Mouse (Mus musculus) c-Kit-positive CD71-positive TER-119-negative erythroid progenitor cells, embryonic 14.5 days (primary cell): ENCODE data around the gene Nrbf2.
A peak's percentile ranks its signal among the peaks of the same experiment; 100 is the strongest.

Source experiments
- DNase-seq: peaks from one replicate; pipeline ENCODE4 v3.0.0-alpha.2; 2013; ENCODE audit warnings: low read depth

Nrbf2 gene

DNA sequence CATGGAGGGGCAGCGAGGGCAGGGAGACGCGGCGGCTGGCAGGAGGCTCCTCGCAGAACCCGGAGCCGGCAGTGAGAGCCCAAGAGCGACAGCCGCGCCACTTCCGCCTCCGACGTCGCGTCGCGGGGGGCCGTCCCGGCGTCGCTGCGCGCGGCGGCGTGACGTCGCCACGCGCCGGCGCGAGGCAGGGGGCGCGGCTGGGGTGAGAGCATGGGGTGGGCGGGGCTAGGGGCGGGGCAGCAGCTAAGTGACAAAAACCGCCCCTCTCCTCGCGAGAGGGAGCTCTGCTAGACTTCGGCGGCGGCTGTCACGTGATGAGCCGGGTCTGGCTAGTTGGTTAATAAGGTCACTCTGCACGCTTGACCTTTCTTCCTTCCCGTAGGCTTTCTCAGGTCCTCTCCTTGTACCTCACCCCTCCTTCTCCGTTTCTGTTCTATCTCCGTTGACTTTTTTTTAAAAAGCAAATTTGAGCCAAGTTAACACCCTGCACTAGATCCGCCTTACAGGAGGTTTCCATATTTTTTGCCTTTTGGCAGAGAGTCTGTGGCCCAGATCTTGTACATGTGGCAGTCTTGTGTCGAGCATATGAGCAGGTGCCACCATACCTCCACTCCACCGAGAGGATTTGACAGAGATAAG is at the start of gene Nrbf2:
TSS of gene Nrbf2 (minus strand) at position 130 of the 639 bp plus-strand sequence.
- peak; percentile 82 for DNase-seq

- no peak for DNase-seq
Observed at GRCm38 (mm10) chr10:67330580-67330979, 45.5 kb upstream of the Nrbf2 start.

DNA sequence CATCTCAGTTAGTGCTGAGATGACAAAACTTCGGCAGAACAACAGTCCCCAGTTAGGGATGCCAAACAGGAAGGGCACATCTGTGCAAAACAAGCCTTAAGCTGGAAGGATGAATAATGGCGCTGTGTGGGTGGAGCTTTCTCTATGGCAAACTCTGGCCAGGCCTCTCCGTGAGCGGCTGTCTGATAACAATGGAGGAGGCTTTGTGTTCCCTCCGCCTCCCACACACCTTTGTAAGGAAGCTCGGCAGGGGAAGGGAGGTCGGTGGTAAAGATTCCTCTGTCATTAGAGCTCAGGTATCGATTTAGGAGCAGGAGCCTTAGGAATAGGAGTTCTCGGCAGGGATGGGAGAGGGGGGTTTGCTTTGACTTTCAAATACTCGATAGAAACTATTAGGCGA is 44.6 kb upstream of the Nrbf2 start:
- DNase-seq: no peak

DNA sequence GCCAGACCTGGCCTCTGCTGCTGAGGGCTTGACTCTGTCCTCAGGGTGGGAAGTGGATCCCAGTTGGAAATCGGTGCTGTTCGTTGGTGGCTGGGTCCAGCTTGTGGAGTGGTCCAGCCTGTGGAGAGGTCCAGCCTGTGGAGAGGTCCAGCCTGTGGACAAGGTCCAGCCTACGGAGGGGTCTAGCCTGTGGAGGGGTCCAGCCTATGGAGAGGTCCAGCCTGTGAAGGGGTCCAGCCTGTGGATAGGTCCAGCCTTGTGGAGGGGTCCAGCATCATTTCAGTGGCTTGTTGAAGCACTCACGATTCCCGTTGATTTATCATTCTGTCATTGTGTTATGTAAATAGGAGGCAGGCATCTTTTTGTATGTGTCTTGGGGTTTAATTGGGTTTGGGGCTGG is 43.1 kb upstream of the Nrbf2 start:
- DNase-seq: no peak

DNA sequence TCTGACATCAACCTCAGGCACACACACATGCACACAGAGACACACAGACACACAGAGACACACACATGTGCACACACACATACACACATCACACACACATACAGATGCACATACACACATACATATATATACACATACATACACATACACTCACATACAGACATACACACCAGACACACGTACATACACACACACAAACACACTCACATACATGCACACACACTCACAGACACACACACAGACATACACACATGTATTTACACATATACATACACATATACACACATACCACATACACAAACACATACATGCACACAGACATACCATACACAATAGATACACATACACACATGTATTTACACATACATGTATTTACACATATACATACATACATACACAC is 38.9 kb upstream of the Nrbf2 start:
- no peak for DNase-seq

DNA sequence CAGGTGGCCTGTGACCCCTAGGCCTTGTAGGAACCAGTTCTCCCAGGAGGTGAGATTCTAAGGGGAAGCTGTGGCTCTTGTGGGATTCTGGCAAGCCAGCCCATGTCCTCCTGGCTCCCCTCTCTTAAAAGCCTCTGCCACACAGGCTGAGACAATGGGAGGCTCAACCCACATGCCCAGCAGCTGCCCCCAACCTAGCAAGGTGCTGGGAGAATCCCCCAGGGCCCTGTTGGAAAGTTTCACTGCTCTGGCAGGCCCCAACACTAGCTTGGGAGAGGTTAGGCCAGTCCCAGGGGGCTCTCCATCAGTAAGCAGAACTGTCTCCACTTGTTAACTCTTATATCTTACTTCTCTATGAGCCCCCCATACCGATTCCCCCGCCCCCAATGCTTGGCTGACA is 36.3 kb upstream of the Nrbf2 start:
- DNase-seq: no peak

- no peak for DNase-seq
Observed at GRCm38 (mm10) chr10:67320207-67320859, 35.2 kb upstream of the Nrbf2 start.

- DNase-seq: no peak
Observed at GRCm38 (mm10) chr10:67319016-67319725, 34.1 kb upstream of the Nrbf2 start.

- no peak for DNase-seq
Observed at GRCm38 (mm10) chr10:67317931-67318460, 32.9 kb upstream of the Nrbf2 start.

DNA sequence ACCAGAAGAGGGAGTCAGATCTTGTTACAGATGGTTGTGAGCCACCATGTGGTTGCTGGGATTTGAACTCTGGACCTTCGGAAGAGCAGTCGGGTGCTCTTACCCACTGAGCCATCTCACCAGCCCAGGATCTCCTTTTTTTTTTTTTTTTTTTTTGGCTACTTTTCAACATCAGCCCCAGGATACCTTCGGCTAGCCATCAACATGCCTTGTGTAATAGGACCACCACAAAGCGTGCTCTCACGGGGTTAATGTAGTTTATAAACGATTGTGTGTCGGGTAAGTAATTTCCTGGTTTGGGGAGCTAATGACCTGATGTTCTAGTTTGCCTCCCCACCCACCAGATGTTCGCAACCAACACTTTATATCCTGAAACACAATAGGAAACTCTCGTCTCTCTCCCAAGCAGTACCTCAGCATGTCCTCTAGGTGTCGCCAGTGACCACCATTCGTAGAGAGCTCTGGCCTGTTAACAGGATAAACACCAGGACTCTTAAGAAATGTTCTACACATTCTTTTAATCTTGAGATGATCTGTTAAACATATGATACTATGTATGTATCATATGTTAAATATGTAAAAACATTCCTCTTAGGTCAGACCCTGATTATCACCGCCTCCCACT is 29.8 kb upstream of the Nrbf2 start:
- peak; percentile 58 for DNase-seq

DNA sequence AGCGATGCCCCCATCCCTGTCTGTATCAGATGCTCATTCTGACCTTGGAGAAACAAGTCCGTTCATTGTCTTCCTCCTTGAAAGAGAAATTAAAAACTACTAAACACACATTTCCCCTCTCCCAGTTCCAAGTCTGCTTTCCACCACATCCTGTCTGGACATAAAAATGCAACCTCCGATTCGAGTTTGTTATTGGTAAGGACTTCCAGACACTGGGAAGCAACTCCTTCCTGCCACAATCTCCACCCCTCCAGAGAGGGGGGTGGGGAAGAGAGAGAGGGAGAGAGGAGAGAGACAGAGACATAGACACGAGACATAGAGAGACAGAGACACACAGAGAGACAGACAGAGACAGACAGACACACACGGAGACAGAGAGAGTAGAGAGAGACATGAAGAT is 27.4 kb upstream of the Nrbf2 start:
- DNase-seq: no peak

GRCm38 (mm10) chr10:67311277-67311959 is 26.3 kb upstream of the Nrbf2 start:
- peak; percentile 52 for DNase-seq

- DNase-seq: no peak
Observed at GRCm38 (mm10) chr10:67309483-67310138, 24.5 kb upstream of the Nrbf2 start.

- DNase-seq: no peak
Observed at GRCm38 (mm10) chr10:67302340-67302739, 17.2 kb upstream of the Nrbf2 start.

DNA sequence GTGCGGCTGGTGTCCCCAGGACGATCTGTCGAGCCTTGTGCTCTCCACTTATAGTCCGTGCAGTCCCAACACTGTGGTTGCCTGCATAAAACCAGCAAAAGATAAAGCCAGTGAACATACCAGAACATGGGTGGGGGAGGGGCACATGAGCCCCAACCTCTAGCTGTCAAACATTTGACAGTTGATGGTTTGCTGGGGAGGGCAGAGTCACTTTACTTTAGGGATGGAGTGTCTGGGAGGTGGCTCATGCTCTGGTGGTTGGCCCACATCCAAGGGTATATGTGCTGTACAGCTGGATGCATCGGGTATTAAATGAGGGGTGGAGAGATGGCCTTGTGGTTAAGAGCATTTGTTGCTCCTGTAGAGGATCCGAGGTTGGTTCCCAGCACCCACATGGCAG is 15.9 kb upstream of the Nrbf2 start:
- DNase-seq: no peak

DNA sequence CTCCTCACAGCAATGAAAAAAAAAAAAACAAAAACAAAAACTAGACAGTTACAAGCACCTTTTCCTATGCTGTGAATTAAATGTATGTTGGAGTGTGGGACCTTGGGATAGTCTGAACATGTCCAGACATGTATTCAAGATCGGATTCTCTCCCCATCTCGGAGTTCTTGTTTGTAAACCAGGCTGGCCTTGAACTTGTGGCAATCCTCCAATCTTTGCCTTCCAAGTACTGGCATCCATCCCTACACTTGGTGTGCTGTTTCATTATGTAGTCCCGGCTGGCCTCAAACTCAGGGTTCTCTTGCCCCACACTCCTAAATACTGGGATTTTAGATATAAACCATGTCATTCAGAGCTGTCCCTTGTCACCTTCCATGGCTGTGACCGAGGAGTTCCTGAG is 14.2 kb upstream of the Nrbf2 start:
- DNase-seq: no peak

DNA sequence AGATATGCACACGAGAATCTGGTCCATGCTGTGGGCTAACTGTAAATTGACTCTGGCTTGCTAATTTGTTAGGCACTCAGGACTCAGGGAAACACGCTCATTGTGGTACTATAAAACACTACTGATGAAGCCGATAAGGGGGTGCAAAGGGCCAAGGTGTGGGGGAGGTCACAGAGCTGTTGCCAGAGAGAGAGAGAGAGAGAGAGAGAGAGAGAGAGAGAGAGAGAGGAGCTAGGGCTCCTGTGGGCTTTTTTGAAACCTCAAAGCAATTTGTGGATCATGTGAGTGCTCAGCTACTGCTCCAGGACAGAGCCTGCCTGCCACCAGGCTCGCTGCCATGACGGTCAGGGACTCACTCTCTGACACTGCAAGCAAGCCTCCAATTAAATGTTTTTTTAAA is 13.8 kb upstream of the Nrbf2 start:
- DNase-seq: no peak

DNA sequence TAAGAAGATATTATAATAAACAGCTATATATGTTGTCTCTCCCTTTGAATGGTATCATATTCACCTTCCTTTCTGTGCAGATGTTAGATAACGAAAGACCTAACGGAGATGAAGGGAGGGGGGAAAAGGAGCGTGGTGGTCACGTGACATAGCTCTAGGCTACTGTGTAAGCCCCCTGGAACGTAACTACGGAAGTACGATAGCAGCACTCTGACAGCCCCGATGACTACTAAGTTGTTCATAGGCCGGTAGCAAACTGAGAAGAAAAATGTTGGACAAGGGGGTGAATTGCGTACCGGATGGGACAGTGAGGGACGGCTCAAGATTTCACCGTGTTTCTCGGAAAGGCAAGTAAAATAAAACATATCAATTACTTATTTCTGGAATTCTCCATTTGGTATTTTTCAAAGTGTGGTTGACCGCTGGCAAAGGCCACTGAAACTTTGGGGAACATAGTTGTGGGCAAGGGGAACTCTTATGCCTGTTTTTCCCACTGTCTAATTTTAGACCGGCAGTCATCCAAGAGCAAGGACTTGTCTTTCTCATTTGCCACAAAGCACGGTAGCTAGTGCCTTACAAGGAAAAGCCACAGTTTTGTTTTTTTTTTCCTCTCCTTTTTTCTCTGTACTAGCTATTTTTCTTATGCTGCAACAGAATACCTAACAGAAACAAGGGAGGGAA is 12.2 kb upstream of the Nrbf2 start:
- DNase-seq: no peak

- DNase-seq: no peak
Observed at GRCm38 (mm10) chr10:67296482-67297152, 11.5 kb upstream of the Nrbf2 start.

DNA sequence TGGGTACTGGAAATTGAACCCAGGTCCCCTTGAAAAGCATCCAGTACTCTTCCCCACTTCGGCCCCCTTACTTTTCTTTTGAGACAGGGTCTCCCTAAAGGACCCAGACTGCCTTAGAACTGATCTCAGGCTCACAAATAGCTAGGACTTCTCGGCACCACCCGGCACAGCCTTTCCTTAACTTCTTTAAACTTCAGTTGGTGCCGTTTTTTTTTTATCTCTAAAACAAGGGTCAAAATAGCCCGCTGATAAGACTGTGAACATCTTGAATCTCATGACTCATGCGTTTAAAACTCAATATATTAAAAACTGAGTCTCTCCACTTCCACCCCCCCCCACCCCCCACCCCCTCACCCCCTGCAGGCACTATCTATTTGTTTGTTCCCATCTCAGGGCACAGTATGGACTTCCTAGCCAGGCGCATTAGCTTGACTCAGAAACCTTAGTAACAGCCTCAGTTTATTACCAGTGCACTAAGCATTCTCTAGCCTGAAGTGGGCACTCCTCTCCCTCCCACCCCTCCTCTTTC is 10.9 kb upstream of the Nrbf2 start:
- DNase-seq: no peak
